Mouse (Mus musculus) testis, postnatal 14 days (tissue): ENCODE results near the gene Tsnax.

ENCODE experiments used
- DNase-seq: peaks from one replicate; pipeline ENCODE4 v3.0.0; 2021; ENCODE audit warnings: low spot score

The Tsnax gene

GRCm38 (mm10) chr8:125083746-125084145 is 70.9 kb downstream of the Tsnax start:
- no peak for DNase-seq
